Mouse (Mus musculus): ENCODE data around the gene Spata31d1d. TPM values are rescaled to one million over a fixed set of nuclear protein-coding genes. Genes with fewer than 3 reads are reported as not detected.
"Not testable (repeated sequence)": the region's sequence is repeated elsewhere in the genome, so short reads cannot be mapped to it uniquely, and the experiment has no call there.

Spata31d1d gene
- polyA plus RNA-seq, 1 experiment from 2014 or later: not detected

GRCm38 (mm10) chr13:59739397-59739796 lies 7.8 kb upstream of the Spata31d1d start:
- H3K27ac ChIP-seq (ENCODE audit: low read length): no peak overlapping the region
- no peak for ATAC-seq
- WGBS: 92% methylated on average over 4 of the region's 4 CpGs
- no peak overlapping the region for H3K4me3 ChIP-seq (ENCODE audit: low read length)
- no peaks in the 10 kb centered on the region for H3K27me3 ChIP-seq (replicated peaks; ENCODE audit: control insufficient read depth, insufficient read depth, low read length)
- H3K36me3 ChIP-seq (ENCODE audit: control insufficient read depth, insufficient read depth, low read length): no peaks in the 10 kb centered on the region
- no peaks in the 10 kb centered on the region; the same call in 1 of the 2 replicates for H3K4me1 ChIP-seq (ENCODE audit: control insufficient read depth, insufficient read depth, low read length)
- H3K9me3 ChIP-seq (ENCODE audit: control insufficient read depth, low read length): no peaks in the 10 kb centered on the region
- no peak overlapping the region for H3K4me2 ChIP-seq (ENCODE audit: low read depth, low read length)
- H3K9ac ChIP-seq (ENCODE audit: low read depth, low read length): no peak overlapping the region

GRCm38 (mm10) chr13:59738455-59738854 lies 6.9 kb upstream of the Spata31d1d start:
- H3K9me3 ChIP-seq (ENCODE audit: control insufficient read depth, low read length): no peaks in the 10 kb centered on the region
- H3K27ac ChIP-seq (ENCODE audit: low read length): no peak overlapping the region
- no peaks in the 10 kb centered on the region for H3K36me3 ChIP-seq (ENCODE audit: control insufficient read depth, insufficient read depth, low read length)
- no peaks in the 10 kb centered on the region; the same call in 1 of the 2 replicates for H3K4me1 ChIP-seq (ENCODE audit: control insufficient read depth, insufficient read depth, low read length)
- no peaks in the 10 kb centered on the region for H3K27me3 ChIP-seq (replicated peaks; ENCODE audit: control insufficient read depth, insufficient read depth, low read length)
- H3K4me3 ChIP-seq (ENCODE audit: low read length): no peak overlapping the region
- WGBS: 93% methylated on average over 2 of the region's 2 CpGs
- H3K4me2 ChIP-seq (ENCODE audit: low read depth, low read length): no peak overlapping the region
- ATAC-seq: no peak
- no peak overlapping the region for H3K9ac ChIP-seq (ENCODE audit: low read depth, low read length)

GRCm38 (mm10) chr13:59735190-59735589 lies 3.6 kb upstream of the Spata31d1d start:
- no peak overlapping the region for H3K9ac ChIP-seq (ENCODE audit: low read depth, low read length)
- WGBS: 28% methylated on average over 3 of the region's 3 CpGs
- H3K27me3 ChIP-seq (replicated peaks; ENCODE audit: control insufficient read depth, insufficient read depth, low read length): no peaks in the 10 kb centered on the region
- no peak overlapping the region for H3K4me3 ChIP-seq (ENCODE audit: low read length)
- no peak overlapping the region for H3K4me2 ChIP-seq (ENCODE audit: low read depth, low read length)
- H3K4me1 ChIP-seq (ENCODE audit: control insufficient read depth, insufficient read depth, low read length): no peaks in the 10 kb centered on the region; the same call in 1 of the 2 replicates
- no peaks in the 10 kb centered on the region for H3K9me3 ChIP-seq (ENCODE audit: control insufficient read depth, low read length)
- H3K27ac ChIP-seq (ENCODE audit: low read length): no peak overlapping the region
- ATAC-seq: peak; percentile 68
- no peaks in the 10 kb centered on the region for H3K36me3 ChIP-seq (ENCODE audit: control insufficient read depth, insufficient read depth, low read length)

- H3K27ac ChIP-seq (ENCODE audit: low read length): not testable (repeated sequence)
Observed at GRCm38 (mm10) chr13:59734347-59734746, 2.8 kb upstream of the Spata31d1d start.

GRCm38 (mm10) chr13:59733936-59734335 lies 2.4 kb upstream of the Spata31d1d start:
- ATAC-seq: 0 out of 2 replicates have a peak, but pooled peaks have one; percentile 35
- 84% methylated on average over 2 of the region's 4 CpGs for WGBS
- no peak overlapping the region for H3K4me2 ChIP-seq (ENCODE audit: low read depth, low read length)
- H3K4me1 ChIP-seq (ENCODE audit: control insufficient read depth, insufficient read depth, low read length): no peaks in the 10 kb centered on the region; the same call in 1 of the 2 replicates
- H3K27me3 ChIP-seq (replicated peaks; ENCODE audit: control insufficient read depth, insufficient read depth, low read length): no peaks in the 10 kb centered on the region
- H3K27ac ChIP-seq (ENCODE audit: low read length): no peak overlapping the region
- no peaks in the 10 kb centered on the region for H3K9me3 ChIP-seq (ENCODE audit: control insufficient read depth, low read length)
- no peaks in the 10 kb centered on the region for H3K36me3 ChIP-seq (ENCODE audit: control insufficient read depth, insufficient read depth, low read length)
- H3K4me3 ChIP-seq (ENCODE audit: low read length): no peak overlapping the region
- no peak overlapping the region for H3K9ac ChIP-seq (ENCODE audit: low read depth, low read length)

More at GRCm38 (mm10) chr13:59734347-59734746, 2.8 kb upstream of the Spata31d1d start:
- peak; percentile 47 for ATAC-seq
- H3K9me3 ChIP-seq (ENCODE audit: control insufficient read depth, low read length); H3K9ac ChIP-seq (ENCODE audit: low read depth, low read length); H3K27me3 ChIP-seq (replicated peaks; ENCODE audit: control insufficient read depth, insufficient read depth, low read length); H3K36me3 ChIP-seq (ENCODE audit: control insufficient read depth, insufficient read depth, low read length); H3K4me2 ChIP-seq (ENCODE audit: low read depth, low read length); H3K4me3 ChIP-seq (ENCODE audit: low read length); H3K4me1 ChIP-seq (ENCODE audit: control insufficient read depth, insufficient read depth, low read length): not testable (repeated sequence)
- 34% methylated on average over 6 of the region's 6 CpGs for WGBS

- Histone ChIP-seq H3K36me3 (ENCODE audit: control insufficient read depth, insufficient read depth, low read length) (no peaks in the 10 kb centered on the region), H3K27ac (ENCODE audit: low read length) (no peak overlapping the region), H3K4me3 (ENCODE audit: low read length) (no peak overlapping the region), H3K4me1 (ENCODE audit: control insufficient read depth, insufficient read depth, low read length) (no peaks in the 10 kb centered on the region), H3K9me3 (ENCODE audit: control insufficient read depth, low read length) (no peaks in the 10 kb centered on the region), H3K27me3 (replicated peaks; ENCODE audit: control insufficient read depth, insufficient read depth, low read length) (no peaks in the 10 kb centered on the region), H3K9ac (ENCODE audit: low read depth, low read length) (no peak overlapping the region), H3K4me2 (ENCODE audit: low read depth, low read length) (no peak overlapping the region)
- WGBS: 22% methylated on average over 7 of the region's 7 CpGs
- ATAC-seq: peak; percentile 89
Observed at GRCm38 (mm10) chr13:59728378-59729093, 3.0 kb downstream of the Spata31d1d start.

- Histone ChIP-seq H3K4me3 (ENCODE audit: low read length) (no peak overlapping the region), H3K9me3 (ENCODE audit: control insufficient read depth, low read length) (no peaks in the 10 kb centered on the region), H3K4me1 (ENCODE audit: control insufficient read depth, insufficient read depth, low read length) (no peaks in the 10 kb centered on the region), H3K27ac (ENCODE audit: low read length) (no peak overlapping the region), H3K36me3 (ENCODE audit: control insufficient read depth, insufficient read depth, low read length) (no peaks in the 10 kb centered on the region), H3K9ac (ENCODE audit: low read depth, low read length) (peak overlapping the region; percentile 5; the same call in 1 of the 2 replicates), H3K4me2 (ENCODE audit: low read depth, low read length) (0 out of 2 replicates have a peak overlapping the region, but pooled peaks have one; percentile 2), H3K27me3 (replicated peaks; ENCODE audit: control insufficient read depth, insufficient read depth, low read length) (no peaks in the 10 kb centered on the region)
- ATAC-seq: no peak
- WGBS: 26% methylated on average over 29 of the region's 29 CpGs
Observed at GRCm38 (mm10) chr13:59726139-59726867, 5.2 kb downstream of the Spata31d1d start.

GRCm38 (mm10) chr13:59722089-59722488 lies 9.5 kb downstream of the Spata31d1d start:
- not testable (repeated sequence) for H3K9ac ChIP-seq (ENCODE audit: low read depth, low read length); H3K27ac ChIP-seq (ENCODE audit: low read length); H3K4me3 ChIP-seq (ENCODE audit: low read length); H3K9me3 ChIP-seq (ENCODE audit: control insufficient read depth, low read length); H3K27me3 ChIP-seq (replicated peaks; ENCODE audit: control insufficient read depth, insufficient read depth, low read length); H3K4me2 ChIP-seq (ENCODE audit: low read depth, low read length); H3K36me3 ChIP-seq (ENCODE audit: control insufficient read depth, insufficient read depth, low read length); ATAC-seq; H3K4me1 ChIP-seq (ENCODE audit: control insufficient read depth, insufficient read depth, low read length)
- 82% methylated on average over 1 of the region's 1 CpGs for WGBS

- Histone ChIP-seq H3K27ac (ENCODE audit: low read length) (no peak overlapping the region), H3K4me3 (ENCODE audit: low read length) (no peak overlapping the region), H3K4me1 (ENCODE audit: control insufficient read depth, insufficient read depth, low read length) (peaks cover 5% of the 10 kb centered on the region; the same call in 1 of the 2 replicates), H3K4me2 (ENCODE audit: low read depth, low read length) (no peak overlapping the region), H3K27me3 (replicated peaks; ENCODE audit: control insufficient read depth, insufficient read depth, low read length) (no peaks in the 10 kb centered on the region), H3K9me3 (ENCODE audit: control insufficient read depth, low read length) (no peaks in the 10 kb centered on the region), H3K9ac (ENCODE audit: low read depth, low read length) (no peak overlapping the region), H3K36me3 (ENCODE audit: control insufficient read depth, insufficient read depth, low read length) (no peaks in the 10 kb centered on the region)
- 94% methylated on average over 1 of the region's 1 CpGs for WGBS
- no peak for ATAC-seq
Observed at GRCm38 (mm10) chr13:59719475-59719874, 12.1 kb downstream of the Spata31d1d start.

Measured in intestine, embryonic 16.5 days (tissue).